Mouse (Mus musculus) hematopoietic stem cell, adult 5-6 weeks (primary cell): ENCODE data around the gene Sorbs2. TPM values are rescaled to one million over a fixed set of nuclear protein-coding genes. Genes with fewer than 3 reads are reported as not detected.
"Not testable (repeated sequence)": the region's sequence is repeated elsewhere in the genome, so short reads cannot be mapped to it uniquely, and the experiment has no call there.

Source experiments
- ATAC-seq, 2 experiments: fragments of 125-278 bp in 1 of 2; replicated peaks in 1 of 2; 2 replicates each; pipeline ENCODE4 v1.8.0; 2016 to 2017; ENCODE audit warnings: inconsistent platforms in 2 of 2, mild to moderate bottlenecking in 2 of 2, moderate number of reproducible peaks in 2 of 2, low read depth in 1 of 2, moderate TSS enrichment in 1 of 2; ENCODE audit not compliant: low FRiP score in 2 of 2, poor library complexity in 2 of 2, severe bottlenecking in 2 of 2, insufficient read depth in 1 of 2, low TSS enrichment in 1 of 2
- total RNA-seq: library from RNA; stranded (forward); fragments of 172-1452, 232-1000 nt; gene quantifications from 2 replicates; pipeline ENCODE4 v1.2.3, GENCODE M21; 2017

The Sorbs2 gene
- total RNA-seq, 1 experiment from 2014 or later: 1.0 TPM

DNA sequence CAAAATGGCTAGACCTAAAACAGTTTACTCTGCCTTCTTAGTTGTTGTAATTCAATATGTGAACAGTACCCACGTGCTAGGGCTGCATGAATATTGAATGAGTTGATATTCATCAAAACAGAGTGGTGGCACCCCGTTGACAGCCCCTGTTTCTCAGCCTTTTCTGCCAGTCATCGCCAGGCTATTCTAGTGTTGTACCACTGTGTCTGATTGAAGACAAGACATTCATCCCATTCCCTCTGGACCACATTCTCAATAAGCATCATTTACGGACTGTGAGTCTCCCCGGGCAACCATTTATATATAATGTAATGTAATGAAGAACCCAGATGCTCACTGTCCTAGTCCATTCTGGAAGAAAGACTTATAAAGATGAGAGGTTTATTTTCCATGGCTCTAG, 335.7 kb downstream of the Sorbs2 start:
- no peak for ATAC-seq

DNA sequence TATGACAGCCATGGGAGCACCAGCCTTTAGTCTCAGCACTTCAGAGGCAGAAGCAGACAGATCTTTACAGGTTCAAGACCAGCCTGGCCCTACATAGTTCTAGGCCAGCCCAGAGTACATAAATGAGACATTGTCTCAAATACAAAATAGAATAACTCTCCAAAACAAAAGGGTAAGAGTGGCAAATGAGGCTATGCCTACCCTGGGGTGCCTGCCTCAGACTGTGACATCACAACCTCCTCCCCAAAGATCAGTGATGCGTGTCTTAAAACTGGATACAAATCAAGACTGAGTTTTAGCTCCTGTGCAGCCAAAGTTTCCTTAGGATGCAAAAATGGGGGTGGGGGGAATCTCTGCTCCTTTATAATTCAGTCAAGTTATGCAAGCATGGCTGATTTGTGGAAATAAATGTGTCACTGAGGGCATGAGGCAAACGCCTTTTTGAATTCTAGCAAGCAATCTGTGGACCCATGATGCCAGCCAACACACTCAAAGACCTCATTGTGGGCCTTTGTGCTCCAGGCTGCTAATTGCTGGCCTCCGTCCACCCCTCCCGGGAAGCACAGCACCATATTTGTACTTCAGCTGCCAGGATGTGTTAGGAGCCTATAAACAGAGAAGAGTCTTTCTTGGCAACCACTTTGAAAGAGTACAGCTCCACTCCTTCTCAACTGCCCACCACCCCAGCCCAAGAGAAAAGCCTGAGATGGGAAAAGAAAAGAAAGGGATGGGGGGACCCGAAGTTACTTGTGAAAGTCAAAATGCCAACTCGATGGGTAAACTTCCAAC, 336.7 kb downstream of the Sorbs2 start:
- no peak for ATAC-seq

DNA sequence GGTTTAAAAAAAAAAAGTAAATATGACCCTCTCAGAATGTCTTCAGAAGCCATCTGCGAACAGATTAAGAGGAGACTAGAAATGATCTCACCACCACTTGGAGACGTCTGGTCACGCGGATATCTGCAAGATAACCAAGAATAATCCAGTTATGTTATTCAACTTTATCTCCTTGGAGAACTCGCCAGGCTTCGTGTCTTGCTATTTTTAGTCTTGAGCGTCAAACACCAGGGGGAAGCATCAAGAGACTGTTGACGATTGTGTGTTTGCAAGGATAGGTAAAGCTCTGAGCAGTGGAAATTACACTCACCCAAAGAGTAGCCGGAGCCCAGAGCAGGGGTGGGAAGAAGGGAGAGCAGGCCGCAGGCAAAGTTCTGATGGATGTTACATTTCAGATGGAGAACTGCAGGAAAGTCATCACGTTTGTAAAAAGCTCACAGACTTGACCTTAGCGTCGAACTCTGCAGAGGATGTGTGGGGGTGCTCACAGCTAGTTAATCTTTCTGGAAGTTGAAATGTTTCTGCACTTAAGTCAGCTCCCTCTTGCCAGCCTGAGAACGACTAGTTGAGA, 337.4 kb downstream of the Sorbs2 start:
- no peak for ATAC-seq

DNA sequence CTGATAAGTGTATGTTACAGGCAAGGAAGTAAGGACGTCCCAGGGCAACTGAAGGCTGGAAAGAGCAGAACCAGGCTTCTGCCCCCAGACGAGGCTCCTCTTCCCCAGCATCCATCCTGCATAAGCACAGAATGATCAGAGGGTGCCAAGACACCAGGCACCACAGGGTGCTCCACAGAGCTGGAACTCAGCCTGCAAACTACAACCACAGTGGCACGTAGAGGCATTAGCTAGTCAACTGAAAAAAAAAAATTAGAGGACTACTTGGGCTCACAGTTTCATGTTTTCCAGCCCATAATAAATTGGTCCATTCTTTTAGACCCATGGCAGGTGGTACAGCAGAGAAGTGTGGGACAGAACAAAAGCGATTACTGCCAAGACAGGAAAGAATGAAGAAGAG, 338.3 kb downstream of the Sorbs2 start:
- no peak for ATAC-seq

DNA sequence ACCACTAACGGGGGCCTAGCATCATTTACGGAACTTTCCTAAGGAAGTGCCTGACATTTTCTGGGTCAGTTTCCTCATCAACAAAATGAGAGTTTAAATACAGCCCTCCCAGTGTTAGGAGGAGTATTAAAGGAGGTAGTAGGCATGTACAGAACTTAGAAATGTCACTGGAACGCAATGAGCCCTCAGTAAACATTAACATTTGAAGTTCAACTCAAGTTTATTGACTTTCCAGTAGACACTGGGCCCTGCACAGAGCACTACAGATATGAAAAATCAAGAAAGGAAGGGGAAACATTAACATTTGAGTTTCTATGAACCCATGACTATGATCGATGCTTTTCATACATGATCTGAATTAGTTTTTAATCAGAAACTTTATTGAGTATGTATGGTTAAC, 347.5 kb downstream of the Sorbs2 start:
- no peak for ATAC-seq

DNA sequence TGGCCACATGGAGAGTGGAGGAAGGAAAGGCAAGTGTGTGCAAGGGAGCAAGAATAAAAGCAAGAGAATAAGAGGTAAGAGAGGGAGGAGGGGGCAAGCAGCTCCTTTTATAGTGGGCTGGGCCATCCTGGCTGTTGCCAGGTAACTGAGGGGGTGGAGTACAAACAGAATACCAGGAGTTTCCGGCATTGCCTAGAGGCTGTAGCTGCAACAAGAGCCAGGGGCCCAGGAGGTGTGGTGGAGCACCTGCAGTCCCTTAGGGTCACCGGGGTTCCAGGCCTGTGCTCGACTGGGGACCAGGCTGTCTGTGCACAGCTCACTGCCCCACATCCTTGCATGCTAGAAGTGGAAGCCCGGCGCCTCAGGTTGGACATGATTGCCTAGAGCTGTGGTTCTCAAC, 350.1 kb downstream of the Sorbs2 start:
- no peak for ATAC-seq

DNA sequence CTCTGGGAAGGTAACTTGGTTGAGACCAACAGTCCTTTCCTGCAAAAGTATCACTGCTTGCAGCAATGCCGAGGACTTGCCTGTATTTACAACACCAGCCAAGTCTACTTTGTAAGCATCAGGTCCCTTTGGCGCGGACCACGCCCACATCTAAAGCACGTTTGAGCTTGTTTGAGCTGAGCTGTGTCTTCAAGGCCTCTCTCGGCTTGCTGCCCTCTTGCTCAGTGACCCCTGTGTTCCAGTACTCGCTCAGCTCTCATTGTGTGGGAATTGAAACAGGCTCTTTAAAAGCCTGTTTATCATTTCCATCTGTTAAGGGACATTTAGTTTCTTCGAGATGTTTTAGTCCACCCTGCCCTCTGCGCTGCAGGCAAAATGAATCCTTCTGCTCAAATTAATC, 350.8 kb downstream of the Sorbs2 start:
- no peak for ATAC-seq

DNA sequence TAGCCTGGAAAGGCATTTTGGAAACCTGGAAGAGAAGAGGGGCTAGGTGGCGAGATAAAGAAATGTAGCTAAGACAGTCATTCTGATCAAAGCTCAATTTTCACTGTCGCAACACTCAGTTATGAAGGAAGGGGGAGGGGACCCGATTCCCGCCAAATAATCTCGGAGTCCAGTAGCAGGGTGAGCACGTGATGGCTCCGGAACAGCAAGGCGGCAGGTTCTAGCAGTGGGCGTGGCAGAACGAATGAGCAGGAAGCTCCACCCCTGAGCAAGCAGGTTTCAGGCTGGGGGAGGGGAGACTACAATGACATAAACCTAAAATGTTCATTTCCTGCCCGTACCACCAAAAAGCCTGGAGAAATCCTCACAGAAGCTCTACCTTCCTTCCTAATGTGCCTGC, 364.0 kb downstream of the Sorbs2 start:
- ATAC-seq: not testable (repeated sequence)

DNA sequence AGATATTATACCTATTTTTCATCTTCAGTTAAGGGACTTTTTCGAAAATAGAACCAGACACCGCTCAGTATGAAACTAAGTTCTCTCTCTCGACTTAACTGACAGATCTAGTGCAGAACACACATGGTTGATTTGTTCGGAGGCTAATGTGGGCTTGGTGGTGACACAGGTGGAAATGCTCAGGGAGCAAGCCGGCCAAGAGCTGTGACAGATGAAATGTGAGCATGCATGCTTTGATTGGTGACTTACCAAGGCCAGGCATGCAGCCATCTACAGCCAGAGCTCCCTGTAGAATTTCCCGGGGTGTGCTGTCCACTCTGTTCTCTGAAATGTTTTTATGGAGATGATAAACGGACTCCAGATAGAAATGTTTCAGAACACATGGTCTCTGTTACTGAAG, 364.5 kb downstream of the Sorbs2 start:
- no peak for ATAC-seq

DNA sequence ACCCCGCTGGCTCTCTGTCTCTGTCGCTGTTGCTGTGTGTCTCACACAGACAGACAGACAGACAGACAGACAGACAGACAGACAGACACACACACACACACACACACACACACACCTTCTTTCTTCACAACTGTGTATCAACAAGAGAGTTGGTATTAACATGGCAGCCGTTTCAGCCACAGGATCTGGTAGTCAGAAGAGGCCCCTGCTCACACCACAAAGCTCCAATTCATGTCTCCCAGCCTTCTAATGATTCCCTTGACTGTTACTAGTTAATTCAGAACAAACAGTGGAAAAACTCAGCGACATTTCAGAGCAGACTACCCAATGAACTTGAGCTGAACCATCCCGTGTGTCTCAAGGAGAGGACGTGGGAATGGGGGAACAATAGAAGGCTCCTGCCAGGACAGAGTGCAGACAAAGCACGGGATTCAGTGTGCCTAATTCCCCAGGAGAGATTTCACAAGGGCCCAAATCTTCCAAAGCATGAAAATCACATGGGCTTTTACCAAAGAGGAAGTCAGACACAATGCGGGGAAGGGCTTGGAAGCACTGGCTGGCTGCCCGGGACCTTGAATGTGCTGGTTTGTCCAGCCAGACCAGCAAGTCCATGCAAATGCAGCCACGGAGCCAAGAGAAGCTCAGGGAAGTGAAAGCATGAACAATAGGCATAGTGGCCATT, 367.5 kb downstream of the Sorbs2 start:
- ATAC-seq: peak; percentile 22 to 45; a peak in 1 of 4 replicates

DNA sequence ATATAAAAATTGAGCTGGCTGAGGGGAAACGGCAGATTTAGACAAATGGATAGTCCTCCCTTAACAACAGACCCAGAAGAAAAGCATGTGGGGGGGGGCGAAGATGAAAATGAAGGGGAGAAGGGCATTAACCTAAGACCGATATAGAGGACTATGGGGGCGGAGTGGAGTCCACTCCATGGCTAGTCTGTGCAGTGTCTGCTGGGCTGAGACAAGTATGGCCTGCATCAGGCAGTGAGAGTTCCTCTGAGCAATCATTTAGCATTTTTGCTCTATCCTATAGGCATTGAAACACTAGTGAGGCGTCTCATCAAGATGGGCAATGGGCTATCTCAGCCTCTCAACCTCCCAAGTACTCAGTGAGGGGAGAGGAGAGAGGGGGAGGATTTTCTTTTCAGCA, 368.8 kb downstream of the Sorbs2 start:
- no peak for ATAC-seq

Other genes with a start within 250 kb of the Sorbs2 start
- gene F11, start 245.8 kb upstream of the Sorbs2 start, total RNA-seq: not detected in 2 replicates
- not detected in 2 replicates for gene Klkb1, start 212.9 kb upstream of the Sorbs2 start, total RNA-seq
- gene Gm45753, start 199.3 kb upstream of the Sorbs2 start, total RNA-seq: not detected in 2 replicates
- 23.1 and 26.6 TPM in 2 replicates for gene Cyp4v3, start 174.6 kb upstream of the Sorbs2 start, total RNA-seq
- 0.31 TPM in 1 of 2 replicates, not detected in the other for gene Fam149a, start 125.5 kb upstream of the Sorbs2 start, total RNA-seq
- gene Tlr3, start 96.7 kb upstream of the Sorbs2 start, total RNA-seq: 2.1 and 7.0 TPM in 2 replicates